Mouse (Mus musculus) E14TG2a.4 (cell line): ENCODE measurements around the gene Vsx2.

Experiments
- CTCF ChIP-seq: conservative IDR thresholded peaks from 2 replicates; pipeline ENCODE4 v1.5.1; 2014; ENCODE audit warnings: low read length
- NANOG ChIP-seq: IDR thresholded peaks from 2 replicates; pipeline ENCODE4 v1.6.1; 2014; ENCODE audit warnings: borderline replicate concordance, low read length, mixed read lengths
- POU5F1 ChIP-seq: IDR thresholded peaks from 2 replicates; pipeline ENCODE4 v1.6.1; 2014; ENCODE audit warnings: low read length, borderline replicate concordance

- TF ChIP-seq CTCF, result no peak
- no peak for TF ChIP-seq NANOG
- no peak for TF ChIP-seq POU5F1
Measured at GRCm38 (mm10) chr12:84640253-84640652, 70.7 kb downstream of the Vsx2 start.
